Mouse (Mus musculus) myocyte (in vitro differentiated cells): ENCODE data around the gene Lyst. TPM values are rescaled to one million over a fixed set of nuclear protein-coding genes. Genes with fewer than 3 reads are reported as not detected.
"Not testable (repeated sequence)": the region's sequence is repeated elsewhere in the genome, so short reads cannot be mapped to it uniquely, and the experiment has no call there.

ENCODE experiments used
- H3K27me3 ChIP-seq: one replicate; pipeline ENCODE4 v1.6.1; 2011; ENCODE audit not compliant: control insufficient read depth, insufficient read depth, insufficient read length
- H3K36me3 ChIP-seq: one replicate; pipeline ENCODE4 v1.6.1; 2011; ENCODE audit not compliant: control insufficient read depth, insufficient read depth
- H3K4me2 ChIP-seq: one replicate; pipeline ENCODE4 v1.6.1; 2011; ENCODE audit warnings: low read depth, control low read depth
- H3K4me3 ChIP-seq: one replicate; pipeline ENCODE4 v1.5.1; 2011; ENCODE audit warnings: mild to moderate bottlenecking, control low read depth, moderate library complexity
- H3K79me2 ChIP-seq: one replicate; pipeline ENCODE4 v1.6.1; 2011; ENCODE audit not compliant: control insufficient read depth, insufficient read depth
- H3ac ChIP-seq: one replicate; pipeline ENCODE4 v1.6.1; 2011; ENCODE audit not compliant: control insufficient read depth, insufficient read length
- CEBPB ChIP-seq: IDR thresholded peaks from 2 replicates; pipeline ENCODE4 v1.6.1; 2011; ENCODE audit warnings: mild to moderate bottlenecking, moderate library complexity; ENCODE audit not compliant: poor library complexity, insufficient read depth, severe bottlenecking
- E2F4 ChIP-seq: IDR thresholded peaks from one replicate; pipeline ENCODE4 v1.6.1; 2011; ENCODE audit warnings: mild to moderate bottlenecking, control low read depth, moderate library complexity; ENCODE audit not compliant: insufficient read depth
- MAX ChIP-seq: IDR thresholded peaks from one replicate; pipeline ENCODE4 v1.6.1; 2011; ENCODE audit warnings: low read depth, mild to moderate bottlenecking, control low read depth
- MYOD1 ChIP-seq, 3 experiments: IDR thresholded peaks; one replicate each; pipeline ENCODE4 v1.6.1; 2011; ENCODE audit warnings: control low read depth in 2 of 3, low read depth in 2 of 3, mild to moderate bottlenecking in 2 of 3, moderate library complexity in 1 of 3; ENCODE audit not compliant: insufficient read length in 2 of 3, control insufficient read depth in 1 of 3
- MYOG ChIP-seq, 3 experiments: IDR thresholded peaks; one replicate each; pipeline ENCODE4 v1.6.1; 2011; ENCODE audit warnings: control low read depth in 2 of 3, low read depth in 2 of 3, mild to moderate bottlenecking in 2 of 3; ENCODE audit not compliant: insufficient read length in 2 of 3, control insufficient read depth in 1 of 3, insufficient read depth in 1 of 3
- POLR2A ChIP-seq: IDR thresholded peaks from one replicate; pipeline ENCODE4 v1.6.1; 2011; ENCODE audit warnings: low read depth, mild to moderate bottlenecking, control low read depth, moderate library complexity; ENCODE audit not compliant: insufficient read length
- POLR2AphosphoS2 ChIP-seq: IDR thresholded peaks from one replicate; pipeline ENCODE4 v1.6.1; 2011; ENCODE audit warnings: low read depth, control low read depth; ENCODE audit not compliant: insufficient read length
- REST ChIP-seq: IDR thresholded peaks from one replicate; pipeline ENCODE4 v1.6.1; 2011; ENCODE audit warnings: mild to moderate bottlenecking, control low read depth, moderate library complexity; ENCODE audit not compliant: insufficient read depth, insufficient read length
- SRF ChIP-seq: IDR thresholded peaks from one replicate; pipeline ENCODE4 v1.6.1; 2011; ENCODE audit warnings: low read depth; ENCODE audit not compliant: control insufficient read depth, insufficient read length
- TCF12 ChIP-seq: IDR thresholded peaks from one replicate; pipeline ENCODE4 v1.6.1; 2011; ENCODE audit warnings: mild to moderate bottlenecking, control low read depth; ENCODE audit not compliant: poor library complexity, insufficient read depth, severe bottlenecking
- TCF3 ChIP-seq: IDR thresholded peaks from one replicate; pipeline ENCODE4 v1.6.1; 2011; ENCODE audit warnings: low read depth, control low read depth; ENCODE audit not compliant: insufficient read length
- USF1 ChIP-seq: IDR thresholded peaks from one replicate; pipeline ENCODE4 v1.6.1; 2011; ENCODE audit warnings: low read depth, mild to moderate bottlenecking, control low read depth, moderate library complexity
- polyA plus RNA-seq: library from polyadenylated mRNA; unstranded; fragments of >200 nt; fragmentation: generic; extraction: Trizol; gene quantifications from one replicate; pipeline ENCODE4 v1.2.1, GENCODE M21; 2012; ENCODE audit warnings: missing spikeins

Lyst gene
- polyA plus RNA-seq, 1 experiment, result 3.6 TPM

DNA sequence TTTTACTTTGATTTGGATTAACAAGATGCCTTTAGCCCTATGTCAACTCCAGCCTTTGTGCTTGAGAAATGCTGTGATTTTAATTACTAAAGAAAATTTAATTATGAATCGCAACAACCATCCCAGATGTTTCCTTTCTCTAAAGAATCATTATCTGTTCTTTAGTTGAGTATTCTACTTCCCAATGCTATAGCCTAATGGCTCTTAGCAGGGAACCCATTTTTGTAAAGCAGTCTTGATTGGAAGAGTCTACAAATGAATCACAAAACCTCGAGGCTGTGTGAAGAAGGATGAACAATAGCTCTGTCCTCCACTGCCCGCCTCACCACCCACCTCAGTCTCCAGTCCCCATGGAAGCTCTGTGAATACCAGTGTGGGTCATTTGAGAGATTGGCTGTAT is 57.1 kb downstream of the Lyst start:
- Histone ChIP-seq H3K4me2 (no peak overlapping the region), H3ac (no peak overlapping the region), H3K27me3 (no peaks in the 10 kb centered on the region), H3K36me3 (peaks cover 11% of the 10 kb centered on the region), H3K79me2 (no peaks in the 10 kb centered on the region), H3K4me3 (no peak overlapping the region)
- TF ChIP-seq REST (no peak), MYOD1 (IDR thresholded peaks at IDR 0.05; ENCODE audit: control insufficient read depth in 1 of 3, insufficient read length in 2 of 3, low read depth in 2 of 3) (no peak), SRF (no peak), TCF3 (no peak), E2F4 (no peak), MYOG (IDR thresholded peaks at IDR 0.05; ENCODE audit: control insufficient read depth in 1 of 3, insufficient read depth in 1 of 3, insufficient read length in 2 of 3, low read depth in 2 of 3) (no peak), TCF12 (no peak), POLR2A (no peak), MAX (no peak), CEBPB (no peak), POLR2AphosphoS2 (no peak), USF1 (no peak)

GRCm38 (mm10) chr13:13655453-13655852 is 65.3 kb downstream of the Lyst start:
- TF ChIP-seq TCF3 (no peak), USF1 (no peak), TCF12 (no peak), REST (no peak), POLR2A (no peak), MAX (no peak), SRF (no peak), CEBPB (no peak), MYOD1 (IDR thresholded peaks at IDR 0.05; ENCODE audit: control insufficient read depth in 1 of 3, insufficient read length in 2 of 3, low read depth in 2 of 3) (no peak), MYOG (IDR thresholded peaks at IDR 0.05; ENCODE audit: control insufficient read depth in 1 of 3, insufficient read depth in 1 of 3, insufficient read length in 2 of 3, low read depth in 2 of 3) (no peak), E2F4 (no peak), POLR2AphosphoS2 (no peak)
- H3K4me2 ChIP-seq, result no peak overlapping the region
- no peaks in the 10 kb centered on the region for H3K79me2 ChIP-seq
- H3ac ChIP-seq, result no peak overlapping the region
- H3K36me3 ChIP-seq, result peaks cover 19% of the 10 kb centered on the region
- no peaks in the 10 kb centered on the region for H3K27me3 ChIP-seq
- H3K4me3 ChIP-seq, result no peak overlapping the region

DNA sequence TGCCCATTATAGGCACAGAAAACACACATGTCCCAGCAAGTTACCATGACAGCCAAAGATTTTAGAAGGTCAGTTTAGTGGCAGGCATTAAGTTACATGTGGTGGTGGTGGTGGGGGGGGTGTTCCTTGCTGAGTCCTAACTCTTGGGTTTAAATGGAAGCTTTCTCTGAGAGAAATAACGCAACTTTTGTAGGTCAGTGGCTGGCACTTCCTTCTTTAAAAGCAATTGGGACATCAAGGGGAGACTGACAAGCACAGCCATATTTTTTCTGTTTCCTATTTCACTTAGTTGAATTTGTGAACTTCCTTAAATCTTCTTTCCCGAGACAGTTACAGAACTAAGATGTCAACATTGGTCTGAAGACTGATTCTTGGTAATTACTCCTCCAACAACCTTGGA is 75.9 kb downstream of the Lyst start:
- peaks cover 31% of the 10 kb centered on the region for H3K36me3 ChIP-seq
- H3ac ChIP-seq, H3K4me2 ChIP-seq, H3K79me2 ChIP-seq, H3K4me3 ChIP-seq, H3K27me3 ChIP-seq: not testable (repeated sequence)

DNA sequence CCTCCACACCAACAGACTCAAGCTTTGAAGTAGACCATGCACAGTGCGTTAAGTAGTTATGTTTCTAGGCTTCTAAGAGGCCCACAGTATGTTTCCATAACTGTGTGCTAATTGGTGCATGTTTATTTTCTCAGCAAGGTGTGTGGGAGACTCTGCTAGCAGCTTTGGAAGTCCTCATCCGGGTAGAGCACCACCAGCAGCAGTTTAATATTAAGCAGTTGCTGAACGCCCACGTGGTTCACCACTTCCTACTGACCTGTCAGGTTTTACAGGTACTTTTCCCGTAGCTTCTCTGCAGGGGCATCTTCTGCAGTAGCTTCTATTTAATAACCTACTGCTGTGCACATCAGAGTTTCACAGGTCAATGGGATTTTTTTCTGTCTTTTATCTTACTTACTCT is 80.5 kb downstream of the Lyst start:
- Histone ChIP-seq H3ac (no peak overlapping the region), H3K36me3 (peaks cover 35% of the 10 kb centered on the region), H3K4me3 (no peak overlapping the region), H3K27me3 (no peaks in the 10 kb centered on the region), H3K79me2 (no peaks in the 10 kb centered on the region), H3K4me2 (no peak overlapping the region)
- TF ChIP-seq POLR2AphosphoS2, result no peak
- TF ChIP-seq CEBPB, result no peak
- TF ChIP-seq E2F4, result no peak
- no peak for TF ChIP-seq MAX
- no peak for TF ChIP-seq TCF3
- no peak for TF ChIP-seq SRF
- TF ChIP-seq USF1, result no peak
- TF ChIP-seq MYOG (IDR thresholded peaks at IDR 0.05; ENCODE audit: control insufficient read depth in 1 of 3, insufficient read depth in 1 of 3, insufficient read length in 2 of 3, low read depth in 2 of 3), result no peak
- no peak for TF ChIP-seq TCF12
- no peak for TF ChIP-seq REST
- TF ChIP-seq MYOD1 (IDR thresholded peaks at IDR 0.05; ENCODE audit: control insufficient read depth in 1 of 3, insufficient read length in 2 of 3, low read depth in 2 of 3), result no peak
- no peak for TF ChIP-seq POLR2A

DNA sequence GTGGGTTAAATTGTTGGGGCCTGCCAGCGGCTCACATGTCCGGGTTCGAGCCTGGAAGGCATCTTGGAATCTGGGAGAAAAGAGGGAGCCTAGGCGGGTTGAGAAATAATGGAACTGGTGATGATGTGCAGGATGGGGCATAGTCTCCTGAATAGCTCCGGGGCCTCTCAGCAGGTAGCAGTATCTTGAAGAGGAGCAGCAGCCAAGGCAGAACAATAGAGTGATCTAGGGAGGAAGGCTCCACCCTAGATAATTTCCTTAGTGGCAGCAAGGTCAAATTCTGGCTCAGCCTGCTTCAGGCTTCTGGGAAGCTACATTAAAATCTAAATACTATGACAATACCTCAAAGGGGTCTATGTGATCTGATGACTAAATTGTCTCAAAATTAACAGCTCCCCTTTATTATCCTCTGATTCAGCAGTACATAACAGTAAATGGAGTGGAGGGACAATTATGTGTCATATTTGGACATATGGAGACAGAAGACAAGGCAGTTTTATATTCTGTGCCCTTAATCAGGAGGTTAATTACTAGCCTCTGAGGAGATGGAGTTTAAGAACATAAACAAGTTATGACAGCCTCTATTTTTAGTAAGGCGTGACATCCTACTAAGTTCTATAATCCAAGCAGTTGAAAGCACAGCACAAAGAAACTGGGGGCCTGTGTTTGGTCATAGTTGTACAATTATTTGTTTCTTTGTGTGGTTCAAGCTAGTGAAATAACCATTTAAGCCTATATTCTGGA is 81.6 kb downstream of the Lyst start:
- Histone ChIP-seq H3K79me2 (no peaks in the 10 kb centered on the region), H3ac (no peak overlapping the region), H3K4me2 (no peak overlapping the region), H3K36me3 (peaks cover 37% of the 10 kb centered on the region), H3K4me3 (no peak overlapping the region), H3K27me3 (no peaks in the 10 kb centered on the region)
- TF ChIP-seq CEBPB, result no peak
- no peak for TF ChIP-seq POLR2AphosphoS2
- no peak for TF ChIP-seq MYOG (IDR thresholded peaks at IDR 0.05; ENCODE audit: control insufficient read depth in 1 of 3, insufficient read depth in 1 of 3, insufficient read length in 2 of 3, low read depth in 2 of 3)
- no peak for TF ChIP-seq MAX
